Mouse (Mus musculus) G1E (cell line): Measurements from ENCODE around the gene Sema3b. TPM values are rescaled to one million over a fixed set of nuclear protein-coding genes. Genes with fewer than 3 reads are reported as not detected.

Experiments
- ATAC-seq: 2 replicates; pipeline ENCODE4 v1.8.0; 2016; ENCODE audit warnings: mild to moderate bottlenecking; ENCODE audit not compliant: insufficient number of reproducible peaks, poor library complexity, low FRiP score, severe bottlenecking; ENCODE audit errors: extremely low read depth
- DNase-seq: peaks from one replicate; pipeline ENCODE4 v3.0.0; 2012; ENCODE audit warnings: low spot score
- H3K27me3 ChIP-seq: 2 replicates; pipeline ENCODE4 v1.6.1; 2012; ENCODE audit warnings: mild to moderate bottlenecking, low read length, inconsistent platforms; ENCODE audit not compliant: insufficient read depth
- H3K36me3 ChIP-seq: replicated peaks from 2 replicates; pipeline ENCODE3; 2012; ENCODE audit warnings: mild to moderate bottlenecking, inconsistent platforms
- H3K4me1 ChIP-seq: 2 replicates; pipeline ENCODE4 v1.6.1; 2012; ENCODE audit warnings: low read depth, low read length, inconsistent platforms, mixed read lengths; ENCODE audit not compliant: insufficient read depth
- H3K4me3 ChIP-seq: 2 replicates; pipeline ENCODE4 v1.5.1; 2012; ENCODE audit warnings: low read depth, mild to moderate bottlenecking, inconsistent platforms, low read length, moderate library complexity, mixed read lengths
- H3K9me3 ChIP-seq: replicated peaks from 2 replicates; pipeline ENCODE4 v1.6.1; 2012; ENCODE audit warnings: inconsistent platforms
- CTCF ChIP-seq: IDR thresholded peaks from 2 replicates; pipeline ENCODE4 v1.5.1; 2012; ENCODE audit warnings: low read depth, low read length, inconsistent platforms, mixed read lengths
- GATA1 ChIP-seq: IDR thresholded peaks from 2 replicates; pipeline ENCODE4 v1.6.1; 2012; ENCODE audit warnings: borderline replicate concordance, low read length, inconsistent platforms, mixed read lengths
- GATA2 ChIP-seq: IDR thresholded peaks from 2 replicates; pipeline ENCODE4 v1.6.1; 2012; ENCODE audit warnings: low read depth, low read length, inconsistent platforms, borderline replicate concordance
- POLR2AphosphoS5 ChIP-seq: IDR thresholded peaks from 2 replicates; pipeline ENCODE4 v1.6.1; 2012; ENCODE audit warnings: low read depth, low read length, inconsistent platforms; ENCODE audit not compliant: insufficient replicate concordance
- TAL1 ChIP-seq: conservative IDR thresholded peaks from 2 replicates; pipeline ENCODE4 v1.6.1; 2012; ENCODE audit warnings: low read depth, low read length, inconsistent platforms, mixed read lengths
- polyA plus RNA-seq: library from polyadenylated mRNA; stranded (reverse); fragments of >175 nt; gene quantifications from 2 replicates; pipeline ENCODE4 v1.2.3, GENCODE M21; 2012
- total RNA-seq, 2 experiments: library from RNA; stranded (forward) in 1 of 2; stranded (reverse) in 1 of 2; fragments of 200-1000 nt in 1 of 2; fragments of >200 nt in 1 of 2; fragmentation: Nextera tagmentation in 1 of 2; gene quantifications; 2 replicates each; pipeline ENCODE4 v1.2.3; 2014 to 2017

The Sema3b gene
- total and polyA plus RNA-seq, 3 experiments = 0.27 TPM; not detected in 2

GRCm38 (mm10) chr9:107633091-107633660 is 24.1 kb upstream of the Sema3b start:
- peak overlapping the region; percentile 85 for H3K4me3 ChIP-seq
- DNase-seq = peak; percentile 78
- H3K4me1 ChIP-seq = peaks cover 80% of the 10 kb centered on the region
- H3K36me3 ChIP-seq = peaks cover 52% of the 10 kb centered on the region
- no peak for TF ChIP-seq CTCF
- no peak for TF ChIP-seq GATA1
- TF ChIP-seq TAL1 = no peak
- TF ChIP-seq GATA2 = no peak
- TF ChIP-seq POLR2AphosphoS5 = no peak
- peak; percentile 29; the same call in 1 of the 2 replicates for ATAC-seq
- H3K9me3 ChIP-seq = no peaks in the 10 kb centered on the region
- no peaks in the 10 kb centered on the region for H3K27me3 ChIP-seq

- no peak for ATAC-seq
- no peak for TF ChIP-seq TAL1
- TF ChIP-seq POLR2AphosphoS5 = no peak
- no peak for TF ChIP-seq GATA1
- TF ChIP-seq GATA2 = no peak
- TF ChIP-seq CTCF = no peak
- H3K27me3 ChIP-seq = no peaks in the 10 kb centered on the region
- H3K9me3 ChIP-seq = no peaks in the 10 kb centered on the region
- peaks cover 59% of the 10 kb centered on the region for H3K36me3 ChIP-seq
- H3K4me3 ChIP-seq = peak overlapping the region; percentile 85
- no peak for DNase-seq
- peaks cover 87% of the 10 kb centered on the region for H3K4me1 ChIP-seq
Observed at GRCm38 (mm10) chr9:107632478-107632877, 23.4 kb upstream of the Sema3b start.

GRCm38 (mm10) chr9:107631861-107632260 is 22.8 kb upstream of the Sema3b start:
- peaks cover 65% of the 10 kb centered on the region for H3K36me3 ChIP-seq

GRCm38 (mm10) chr9:107631311-107631826 is 22.3 kb upstream of the Sema3b start:
- Histone ChIP-seq H3K4me1 (peaks cover 90% of the 10 kb centered on the region), H3K4me3 (no peak overlapping the region), H3K36me3 (peaks cover 70% of the 10 kb centered on the region), H3K9me3 (no peaks in the 10 kb centered on the region), H3K27me3 (no peaks in the 10 kb centered on the region)
- no peak for TF ChIP-seq POLR2AphosphoS5
- TF ChIP-seq CTCF = no peak
- no peak for TF ChIP-seq GATA1
- TF ChIP-seq GATA2 = no peak
- TF ChIP-seq TAL1 = no peak
- ATAC-seq = no peak
- no peak for DNase-seq

More at GRCm38 (mm10) chr9:107631861-107632260, 22.8 kb upstream of the Sema3b start:
- TF ChIP-seq TAL1 (no peak), CTCF (no peak), GATA1 (no peak), POLR2AphosphoS5 (no peak), GATA2 (no peak)
- Histone ChIP-seq H3K4me1 (peaks cover 88% of the 10 kb centered on the region), H3K27me3 (no peaks in the 10 kb centered on the region), H3K4me3 (no peak overlapping the region; the same call in 1 of the 2 replicates), H3K9me3 (no peaks in the 10 kb centered on the region)
- ATAC-seq (no peak), DNase-seq (no peak)

GRCm38 (mm10) chr9:107630576-107630975 is 21.5 kb upstream of the Sema3b start:
- Histone ChIP-seq H3K36me3 (peaks cover 78% of the 10 kb centered on the region), H3K9me3 (no peaks in the 10 kb centered on the region), H3K27me3 (no peaks in the 10 kb centered on the region), H3K4me1 (peaks cover 90% of the 10 kb centered on the region), H3K4me3 (peak overlapping the region; percentile 47; the same call in 1 of the 2 replicates)
- ATAC-seq = no peak
- DNase-seq = no peak
- TF ChIP-seq GATA2 (no peak), TAL1 (no peak), POLR2AphosphoS5 (no peak), GATA1 (no peak), CTCF (no peak)

GRCm38 (mm10) chr9:107629901-107630425 is 20.9 kb upstream of the Sema3b start:
- H3K4me1 ChIP-seq = peaks cover 93% of the 10 kb centered on the region
- no peaks in the 10 kb centered on the region for H3K27me3 ChIP-seq
- peak overlapping the region; percentile 67 for H3K4me3 ChIP-seq
- no peak for ATAC-seq
- TF ChIP-seq GATA1 (no peak), GATA2 (no peak), TAL1 (no peak), POLR2AphosphoS5 (no peak), CTCF (no peak)
- H3K36me3 ChIP-seq = peaks cover 84% of the 10 kb centered on the region
- H3K9me3 ChIP-seq = no peaks in the 10 kb centered on the region
- no peak for DNase-seq
